13 mouse cellular contexts compared by ENCODE assay signal in the genomic region with DNA sequence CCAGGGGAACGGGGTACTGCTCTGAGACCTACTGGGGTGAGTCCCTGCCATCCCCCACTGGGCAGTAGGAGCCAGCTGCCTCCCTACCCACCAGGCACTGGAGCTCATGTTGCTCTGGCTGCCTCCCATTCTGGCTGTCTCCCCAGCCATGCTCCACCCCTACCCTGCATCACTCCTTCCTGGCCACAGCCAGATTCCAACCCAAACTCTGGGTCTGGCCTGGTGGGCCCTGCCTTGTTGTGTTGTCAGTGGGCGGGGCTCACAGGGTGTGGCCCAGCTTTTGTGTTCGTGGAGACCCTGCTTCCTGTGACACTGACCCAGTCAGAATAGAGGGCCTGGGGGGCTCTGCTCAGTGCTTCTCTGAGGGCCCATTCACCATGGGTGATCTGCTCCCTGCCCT. TPM values are rescaled to one million over a fixed set of nuclear protein-coding genes. Genes with fewer than 3 reads are reported as not detected.
DNase-seq lines count a peak whose midpoint lies in the region; ATAC-seq lines count a peak whose summit lies in the region.
"Had no signal": no experiment of that assay in that cellular context is flagged by ENCODE, and none has a peak within 500 bp of the region (broad histone marks: within the 10 kb centered on the region; RNA-seq: fewer than 3 reads in every experiment).

No protein-coding gene starts in this region.

- H3K27me3 ChIP-seq in lung, embryonic 15.5 days: no peaks in the 10 kb centered on the region
- H3K27me3 ChIP-seq: embryonic facial prominence, embryonic 12.5 days; heart, embryonic 15.5 days had no signal

- WGBS in lung, embryonic 15.5 days: 73% methylated on average over 3 of the region's 3 CpGs

- ATAC-seq in lung, embryonic 15.5 days (ENCODE audit: borderline replicate concordance, extremely low read depth, low FRiP score, low TSS enrichment): peak; percentile 12; the same call in 1 of the 2 replicates

- H3K4me1 ChIP-seq in lung, embryonic 15.5 days: peaks cover 24% of the 10 kb centered on the region

- H3K9ac ChIP-seq in lung, embryonic 15.5 days: no peak overlapping the region
- H3K9ac ChIP-seq: embryonic facial prominence, embryonic 12.5 days; heart, embryonic 15.5 days; lung, embryonic 14.5 days had no signal

- H3K9me3 ChIP-seq in lung, embryonic 15.5 days: no peaks in the 10 kb centered on the region
- H3K9me3 ChIP-seq: embryonic facial prominence, embryonic 12.5 days; G1E; heart, embryonic 15.5 days had no signal

- no peak overlapping the region for H3K27ac ChIP-seq in lung, embryonic 15.5 days
- H3K27ac ChIP-seq: embryonic facial prominence, embryonic 12.5 days had no signal

- H3K4me2 ChIP-seq in lung, embryonic 15.5 days: no peak overlapping the region
- H3K4me2 ChIP-seq: embryonic facial prominence, embryonic 12.5 days; heart, embryonic 15.5 days; lung, embryonic 14.5 days had no signal

- peak; percentile 18 to 32 for DNase-seq in frontal cortex, postnatal 10 days (ENCODE audit: low spot score in 2 of 2)
- no peak for DNase-seq in frontal cortex, postnatal 25 days (ENCODE audit: low spot score in 2 of 2)
- DNase-seq in lung, postnatal 25 days (ENCODE audit: low spot score): no peak
- DNase-seq in brain, adult 2 months (ENCODE audit: low read depth, low spot score): peak; percentile 81
- DNase-seq in lung, postnatal 4 days: peak; percentile 59 to 78
- DNase-seq in left cerebral cortex, adult 11 months (ENCODE audit: low spot score): no peak
- no peak for DNase-seq in right cerebral cortex, adult 18-20 months
- DNase-seq: lung, embryonic 14.5 days had no signal

- H3K4me3 ChIP-seq in lung, embryonic 15.5 days: no peak overlapping the region
- H3K4me3 ChIP-seq: embryonic facial prominence, embryonic 12.5 days; heart, embryonic 15.5 days had no signal

- peaks cover 73% of the 10 kb centered on the region for H3K36me3 ChIP-seq in lung, embryonic 15.5 days

RNA-seq across cellular contexts. Expression of a gene that starts 10.1 kb away (rescaled TPM):
- polyA plus RNA-seq in lung, embryonic 15.5 days (2015; fragmentation: Nextera tagmentation; extraction: Ambion mirVana): 9.5 and 9.8 TPM in 2 replicates

RNA-seq across cellular contexts. Expression of a gene that starts 11.4 kb away (rescaled TPM):
- polyA plus RNA-seq in lung, embryonic 15.5 days (2015; fragmentation: Nextera tagmentation; extraction: Ambion mirVana): 3.8 and 4.0 TPM in 2 replicates

RNA-seq across cellular contexts. Expression of a gene that starts 12.3 kb away (rescaled TPM):
- polyA plus RNA-seq in lung, embryonic 15.5 days (2015; fragmentation: Nextera tagmentation; extraction: Ambion mirVana): 42.7 and 43.1 TPM in 2 replicates

RNA-seq across cellular contexts. Expression of a gene that starts 14.0 kb away (rescaled TPM):
- polyA plus RNA-seq in lung, embryonic 15.5 days (2015; fragmentation: Nextera tagmentation; extraction: Ambion mirVana): 6.5 and 7.1 TPM in 2 replicates

RNA-seq across cellular contexts. Expression of a gene that starts 15.5 kb away (rescaled TPM):
- polyA plus RNA-seq in lung, embryonic 15.5 days (2015; fragmentation: Nextera tagmentation; extraction: Ambion mirVana): 0.10 and 0.11 TPM in 2 replicates
- polyA plus RNA-seq: embryonic facial prominence, embryonic 12.5 days; G1E; kidney, embryonic 14.5 days had no signal

Comparison
In these comparisons a context has a peak if more than half of its experiments do, and no peak if none do; other contexts are left out.
1. DNase-seq: peak in frontal cortex, postnatal 10 days (2 of 2), brain, adult 2 months (single experiment) and lung, postnatal 4 days (2 of 2); none in frontal cortex, postnatal 25 days (0 of 2), lung, postnatal 25 days (single experiment), left cerebral cortex, adult 11 months (single experiment) and right cerebral cortex, adult 18-20 months (single experiment).